ENCODE assay signal across 10 mouse cellular contexts in genomic region chr6:94186628-94187319, GRCm38 (mm10).
DNase-seq lines count a peak whose midpoint lies in the region; ATAC-seq and TF ChIP-seq lines count a peak whose summit lies in the region.
"Had no signal": no experiment of that assay in that cellular context is flagged by ENCODE, and none has a peak within 500 bp of the region (broad histone marks: within the 10 kb centered on the region; RNA-seq: fewer than 3 reads in every experiment).

No protein-coding gene starts in this region.

- TF ChIP-seq POLR2A in myocyte (IDR thresholded peaks at IDR 0.05; ENCODE audit: insufficient read length, low read depth) = no peak

- no peak overlapping the region for H3ac ChIP-seq in myocyte (ENCODE audit: control insufficient read depth, insufficient read length)

- WGBS in intestine, embryonic 14.5 days = 35% methylated on average over 7 of the region's 7 CpGs
- WGBS in hindbrain, postnatal 0 days = 65% methylated on average over 7 of the region's 7 CpGs

- H3K4me2 ChIP-seq in intestine, embryonic 14.5 days (ENCODE audit: low read length) = 0 out of 2 replicates have a peak overlapping the region, but pooled peaks have one; percentile 10
- H3K4me2 ChIP-seq in myocyte (ENCODE audit: low read depth) = peak overlapping the region; percentile 51
- H3K4me2 ChIP-seq in hindbrain, postnatal 0 days (ENCODE audit: low read depth, low read length) = no peak overlapping the region
- H3K4me2 ChIP-seq: limb, embryonic 12.5 days had no signal

- intact Hi-C loops in left cerebral cortex, postnatal 36 days (cut with DNase I) = no loop called here

- no peaks in the 10 kb centered on the region for H3K36me3 ChIP-seq in intestine, embryonic 14.5 days (ENCODE audit: control insufficient read depth, insufficient read depth, low read length)
- H3K36me3 ChIP-seq in myocyte (ENCODE audit: control insufficient read depth, insufficient read depth) = no peaks in the 10 kb centered on the region
- no peaks in the 10 kb centered on the region for H3K36me3 ChIP-seq in hindbrain, postnatal 0 days (ENCODE audit: insufficient read depth, low read length)
- H3K36me3 ChIP-seq: limb, embryonic 12.5 days had no signal

- H3K4me3 ChIP-seq in intestine, embryonic 14.5 days (ENCODE audit: low read depth, low read length) = no peak overlapping the region
- H3K4me3 ChIP-seq in myocyte = no peak overlapping the region
- no peak overlapping the region for H3K4me3 ChIP-seq in hindbrain, postnatal 0 days (ENCODE audit: low read length)
- H3K4me3 ChIP-seq: limb, embryonic 12.5 days had no signal

- peak overlapping the region; percentile 60 for H3K27ac ChIP-seq in intestine, embryonic 14.5 days (ENCODE audit: low read depth)
- H3K27ac ChIP-seq in hindbrain, postnatal 0 days = no peak overlapping the region
- H3K27ac ChIP-seq: limb, embryonic 12.5 days had no signal

- no peak for TF ChIP-seq CTCF in hindbrain, postnatal 0 days (IDR thresholded peaks at IDR 0.05; ENCODE audit: low read depth)

- peak; percentile 90 for ATAC-seq in granulocyte monocyte progenitor cell, adult 5-6 weeks (replicated peaks; ENCODE audit: poor library complexity, severe bottlenecking)
- peak; percentile 61; the same call in 1 of the 2 replicates for ATAC-seq in intestine, embryonic 14.5 days (replicated peaks; ENCODE audit: low FRiP score, low TSS enrichment, low read depth)
- no peak for ATAC-seq in hindbrain, postnatal 0 days
- ATAC-seq: midbrain, embryonic 16.5 days had no signal

- no peaks in the 10 kb centered on the region for H3K27me3 ChIP-seq in intestine, embryonic 14.5 days (replicated peaks; ENCODE audit: control insufficient read depth, insufficient read depth, low read length)
- H3K27me3 ChIP-seq in myocyte (ENCODE audit: control insufficient read depth, insufficient read depth, insufficient read length) = no peaks in the 10 kb centered on the region
- H3K27me3 ChIP-seq in hindbrain, postnatal 0 days (ENCODE audit: insufficient read depth, low read length) = no peaks in the 10 kb centered on the region
- H3K27me3 ChIP-seq: limb, embryonic 12.5 days had no signal

- peaks cover 4% of the 10 kb centered on the region for H3K79me2 ChIP-seq in myocyte (ENCODE audit: control insufficient read depth, insufficient read depth)

- H3K9me3 ChIP-seq in intestine, embryonic 14.5 days (ENCODE audit: control insufficient read depth, low read length) = no peaks in the 10 kb centered on the region
- H3K9me3 ChIP-seq in hindbrain, postnatal 0 days (ENCODE audit: low read length) = no peaks in the 10 kb centered on the region
- H3K9me3 ChIP-seq: limb, embryonic 12.5 days had no signal

- no peak overlapping the region for H3K9ac ChIP-seq in intestine, embryonic 14.5 days (ENCODE audit: low read length)
- H3K9ac ChIP-seq in hindbrain, postnatal 0 days (replicated peaks; ENCODE audit: low read length) = no peak overlapping the region
- H3K9ac ChIP-seq: limb, embryonic 12.5 days had no signal

- peak; percentile 5 for DNase-seq in gastrocnemius, postnatal 10 days
- no peak for DNase-seq in gastrocnemius, adult 8-10 months (ENCODE audit: low spot score in 2 of 2)
- DNase-seq in intestine, embryonic 14.5 days (ENCODE audit: low spot score) = no peak
- no peak for DNase-seq in right cerebral cortex, postnatal 4 days
- DNase-seq in left cerebral cortex, postnatal 36 days (ENCODE audit: low spot score in 2 of 2) = no peak
- no peak for DNase-seq in hindbrain, postnatal 0 days (ENCODE audit: low spot score)

- peaks cover 32% of the 10 kb centered on the region for H3K4me1 ChIP-seq in intestine, embryonic 14.5 days (replicated peaks; ENCODE audit: control insufficient read depth, insufficient read depth, low read length)
- peaks cover 12% of the 10 kb centered on the region for H3K4me1 ChIP-seq in hindbrain, postnatal 0 days (ENCODE audit: insufficient read depth, low read length)

TF ChIP-seq in myocyte, 11 proteins besides CTCF, POLR2A, EP300 and RAD21:
- TF ChIP-seq CEBPB (IDR thresholded peaks at IDR 0.05; ENCODE audit: insufficient read depth, poor library complexity, severe bottlenecking) (no peak), USF1 (IDR thresholded peaks at IDR 0.05; ENCODE audit: low read depth) (no peak), TCF12 (IDR thresholded peaks at IDR 0.05; ENCODE audit: insufficient read depth, poor library complexity, severe bottlenecking) (no peak), POLR2AphosphoS2 (IDR thresholded peaks at IDR 0.05; ENCODE audit: insufficient read length, low read depth) (no peak), MYOD1 (IDR thresholded peaks at IDR 0.05; ENCODE audit: control insufficient read depth in 1 of 3, insufficient read length in 2 of 3, low read depth in 2 of 3) (no peak), SRF (IDR thresholded peaks at IDR 0.05; ENCODE audit: control insufficient read depth, insufficient read length, low read depth) (no peak), E2F4 (IDR thresholded peaks at IDR 0.05; ENCODE audit: insufficient read depth) (no peak), TCF3 (IDR thresholded peaks at IDR 0.05; ENCODE audit: insufficient read length, low read depth) (no peak), MAX (IDR thresholded peaks at IDR 0.05; ENCODE audit: low read depth) (no peak), MYOG (IDR thresholded peaks at IDR 0.05; ENCODE audit: control insufficient read depth in 1 of 3, insufficient read depth in 1 of 3, insufficient read length in 2 of 3, low read depth in 2 of 3) (no peak), REST (IDR thresholded peaks at IDR 0.05; ENCODE audit: insufficient read depth, insufficient read length) (no peak)
